Mouse (Mus musculus) CH12.LX (cell line): Measurements from ENCODE around the gene Cyp2d10.
"Not testable (repeated sequence)": the region's sequence is repeated elsewhere in the genome, so short reads cannot be mapped to it uniquely, and the experiment has no call there.

ENCODE experiments used
- CTCF ChIP-seq, 2 experiments: IDR thresholded peaks in 1 of 2; conservative IDR thresholded peaks in 1 of 2; 2 replicates each; pipeline ENCODE4 v1.5.1; 2011 to 2012; ENCODE audit warnings: low read depth in 2 of 2, low read length in 2 of 2, improper control_type of control experiment in 1 of 2, inconsistent platforms in 1 of 2, mild to moderate bottlenecking in 1 of 2, moderate library complexity in 1 of 2
- EP300 ChIP-seq: IDR thresholded peaks from 2 replicates; pipeline ENCODE4 v1.6.1; 2011; ENCODE audit warnings: low read length, improper control_type of control experiment
- MAFK ChIP-seq: IDR thresholded peaks from 2 replicates; pipeline ENCODE4 v1.6.1; 2011; ENCODE audit warnings: low read length, improper control_type of control experiment; ENCODE audit not compliant: insufficient replicate concordance
- MAX ChIP-seq: IDR thresholded peaks from 2 replicates; pipeline ENCODE4 v1.6.1; 2011; ENCODE audit warnings: low read length, improper control_type of control experiment
- MAZ ChIP-seq: IDR thresholded peaks from 2 replicates; pipeline ENCODE4 v1.6.1; 2012; ENCODE audit warnings: low read depth, mild to moderate bottlenecking, inconsistent platforms, low read length, improper control_type of control experiment, moderate library complexity
- MYC ChIP-seq: IDR thresholded peaks from 2 replicates; pipeline ENCODE4 v1.6.1; 2011; ENCODE audit warnings: low read depth, mild to moderate bottlenecking, improper control_type of control experiment, low read length
- NRF1 ChIP-seq: IDR thresholded peaks from 2 replicates; pipeline ENCODE4 v1.6.1; 2014; ENCODE audit warnings: low read depth, mild to moderate bottlenecking, inconsistent platforms, low read length, improper control_type of control experiment, moderate library complexity
- POLR2A ChIP-seq: IDR thresholded peaks from 2 replicates; pipeline ENCODE4 v1.6.1; 2011; ENCODE audit warnings: low read depth, mild to moderate bottlenecking, improper control_type of control experiment, low read length
- TBP ChIP-seq: conservative IDR thresholded peaks from 2 replicates; pipeline ENCODE4 v1.6.1; 2011; ENCODE audit warnings: low read depth, low read length, improper control_type of control experiment
- ZC3H11A ChIP-seq: IDR thresholded peaks from 2 replicates; pipeline ENCODE4 v1.6.1; 2012; ENCODE audit warnings: low read depth, mild to moderate bottlenecking, inconsistent platforms, low read length, improper control_type of control experiment

DNA sequence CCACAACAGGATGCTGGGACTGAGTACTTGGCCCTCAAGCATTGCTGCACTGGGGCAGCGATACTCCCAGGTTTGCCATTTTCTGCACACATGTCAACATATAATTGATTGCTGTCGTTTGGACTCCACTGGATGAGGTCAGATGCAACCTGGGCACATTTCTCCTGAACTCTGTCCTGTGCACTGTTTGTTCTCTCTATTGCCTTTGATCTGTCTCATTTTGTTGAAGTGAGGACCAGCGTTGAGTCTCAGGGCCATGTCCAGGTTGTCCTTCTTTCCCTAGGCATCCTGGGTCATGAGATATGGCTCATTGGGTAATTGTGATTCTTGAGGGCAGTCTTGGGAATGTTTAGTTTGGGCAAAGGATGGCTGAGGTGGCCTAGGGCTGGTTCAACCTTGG lies 11.0 kb downstream of the Cyp2d10 start:
- not testable (repeated sequence) for TF ChIP-seq TBP; CTCF (conservative IDR thresholded peaks at IDR 0.05 in 1 of 2, IDR thresholded peaks at IDR 0.05 in 1 of 2; ENCODE audit: low read depth in 2 of 2, low read length in 2 of 2); MYC; POLR2A; MAFK; MAZ; EP300; MAX; ZC3H11A; NRF1
